Mouse (Mus musculus) cerebellum, adult 11-12 months (tissue): ENCODE measurements around the gene Vps37d.

Experiments
- DNase-seq: peaks from one replicate; pipeline ENCODE4 v3.0.0; 2022

The Vps37d gene

GRCm38 (mm10) chr5:135025899-135026298 is 52.2 kb downstream of the Vps37d start:
- no peak for DNase-seq

- no peak for DNase-seq
Observed at GRCm38 (mm10) chr5:135024665-135025224, 53.3 kb downstream of the Vps37d start.

GRCm38 (mm10) chr5:135023344-135024173 is 54.5 kb downstream of the Vps37d start, which contains the start of gene Stx1a:
Gene Stx1a (plus strand): TSS chr5:135023482.
- peak; percentile 62 for DNase-seq
